Mouse (Mus musculus): ENCODE data around the gene Smim5. TPM values are rescaled to one million over a fixed set of nuclear protein-coding genes. Genes with fewer than 3 reads are reported as not detected.

Smim5 gene
- polyA plus RNA-seq, 1 experiment from 2014 or later, result 82.9 TPM

DNA sequence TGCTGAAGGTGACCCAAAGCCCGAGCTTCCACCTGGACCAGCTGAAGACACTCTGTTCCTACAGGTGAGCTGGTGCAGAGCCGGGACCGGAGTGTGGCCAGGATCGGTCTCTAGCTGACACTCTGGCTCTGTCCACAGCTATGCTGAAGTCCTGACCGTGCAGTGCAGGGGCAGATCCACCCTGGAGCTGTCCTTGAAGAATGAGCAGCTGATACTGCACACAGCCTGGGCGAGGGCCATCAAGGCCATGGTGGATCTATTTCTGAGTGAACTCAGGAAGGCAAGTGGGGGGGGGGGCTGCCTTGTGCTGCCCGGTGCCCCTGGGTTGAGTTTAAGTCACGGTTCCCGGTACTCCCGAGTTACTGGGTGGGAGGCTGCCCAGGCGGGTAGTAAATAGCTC is 13.3 kb upstream of the Smim5 start:
- ATAC-seq (replicated peaks; ENCODE audit: extremely low read depth, insufficient read depth, low FRiP score), result no peak

DNA sequence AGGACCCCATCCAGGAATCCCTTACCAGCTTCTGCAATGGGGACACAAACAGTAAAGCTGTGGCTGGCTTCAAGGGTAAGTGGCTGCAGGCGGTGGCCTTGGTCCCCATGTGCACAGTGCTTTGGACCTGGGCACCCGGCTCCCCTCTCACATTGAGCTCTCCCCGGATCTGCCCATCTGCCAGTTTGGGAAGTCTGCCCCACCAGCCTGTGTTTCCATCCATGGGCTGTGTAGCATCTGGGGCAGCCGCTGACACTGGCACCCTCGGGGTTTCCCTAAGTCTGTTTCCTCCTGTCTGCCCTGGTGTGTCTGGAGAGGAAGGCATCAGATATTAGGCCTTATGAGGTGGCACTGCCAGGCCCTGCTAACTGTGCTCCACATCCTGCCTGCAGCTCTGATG is 11.7 kb upstream of the Smim5 start:
- no peak overlapping the region for H3K9ac ChIP-seq (ENCODE audit: low read length)
- H3K4me1 ChIP-seq (ENCODE audit: control insufficient read depth, insufficient read depth, low read length), result no peaks in the 10 kb centered on the region
- H3K9me3 ChIP-seq (replicated peaks; ENCODE audit: control insufficient read depth, low read length), result no peaks in the 10 kb centered on the region
- H3K27ac ChIP-seq (ENCODE audit: low read length), result no peak overlapping the region
- H3K36me3 ChIP-seq (ENCODE audit: control insufficient read depth, insufficient read depth), result no peaks in the 10 kb centered on the region
- H3K27me3 ChIP-seq (ENCODE audit: control insufficient read depth, insufficient read depth, low read length), result peaks cover 11% of the 10 kb centered on the region
- H3K4me3 ChIP-seq (ENCODE audit: low read length), result no peak overlapping the region
- ATAC-seq (replicated peaks; ENCODE audit: extremely low read depth, insufficient read depth, low FRiP score), result no peak
- WGBS, result 88% methylated on average over 5 of the region's 5 CpGs
- H3K4me2 ChIP-seq (ENCODE audit: low read depth, low read length), result no peak overlapping the region

More for the DNA sequence above, 13.3 kb upstream of the Smim5 start:
- no peaks in the 10 kb centered on the region for H3K9me3 ChIP-seq (replicated peaks; ENCODE audit: control insufficient read depth, low read length)
- WGBS, result 81% methylated on average over 11 of the region's 11 CpGs
- H3K4me3 ChIP-seq (ENCODE audit: low read length), result no peak overlapping the region
- no peak overlapping the region for H3K27ac ChIP-seq (ENCODE audit: low read length)
- peaks cover 13% of the 10 kb centered on the region for H3K27me3 ChIP-seq (ENCODE audit: control insufficient read depth, insufficient read depth, low read length)
- H3K4me1 ChIP-seq (ENCODE audit: control insufficient read depth, insufficient read depth, low read length), result no peaks in the 10 kb centered on the region
- no peak overlapping the region for H3K4me2 ChIP-seq (ENCODE audit: low read depth, low read length)
- H3K36me3 ChIP-seq (ENCODE audit: control insufficient read depth, insufficient read depth), result no peaks in the 10 kb centered on the region
- no peak overlapping the region for H3K9ac ChIP-seq (ENCODE audit: low read length)

DNA sequence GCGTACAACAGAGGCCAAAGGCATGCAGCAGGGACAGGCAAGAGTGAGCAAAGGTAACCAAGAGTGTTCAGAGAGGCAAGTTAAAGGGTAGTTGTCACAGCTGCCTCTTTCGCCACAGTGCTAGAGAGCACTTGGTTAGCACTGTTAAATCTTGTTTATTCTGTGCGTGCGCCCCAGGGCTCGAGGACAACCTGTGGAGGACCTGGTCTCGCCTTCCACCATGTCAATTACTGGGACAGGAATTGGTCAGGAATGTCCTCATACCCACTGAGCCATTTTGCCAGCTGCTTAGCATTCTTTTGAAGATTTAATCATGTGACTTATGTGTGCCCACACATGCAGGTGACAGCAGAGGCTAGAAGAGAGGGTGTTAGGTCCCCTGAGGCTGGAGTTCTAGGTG is 10.6 kb upstream of the Smim5 start:
- H3K9me3 ChIP-seq (replicated peaks; ENCODE audit: control insufficient read depth, low read length), result no peaks in the 10 kb centered on the region
- 77% methylated on average over 6 of the region's 6 CpGs for WGBS
- ATAC-seq (replicated peaks; ENCODE audit: extremely low read depth, insufficient read depth, low FRiP score), result no peak

DNA sequence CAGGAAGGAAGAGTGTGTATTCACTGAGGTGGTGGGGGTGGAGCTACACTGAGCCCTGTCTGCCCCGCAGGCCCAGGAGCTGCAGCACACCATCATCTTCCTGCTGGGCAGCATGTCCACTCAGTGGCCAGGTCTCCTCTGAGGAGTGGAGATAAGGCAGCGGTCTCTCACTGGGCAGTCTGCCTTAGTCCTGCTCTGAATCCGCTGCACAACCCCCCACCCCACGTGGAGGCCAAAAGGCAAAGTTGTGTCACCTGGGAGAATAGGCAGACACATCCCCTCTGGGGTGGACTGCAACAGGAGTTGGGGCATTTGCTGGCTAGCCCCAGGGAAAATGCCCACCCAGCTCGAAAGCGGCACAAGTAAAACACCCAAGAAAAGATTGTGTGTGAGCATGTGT is 7.6 kb upstream of the Smim5 start:
- no peak for ATAC-seq (replicated peaks; ENCODE audit: extremely low read depth, insufficient read depth, low FRiP score)

More for the DNA sequence above, 10.6 kb upstream of the Smim5 start:
- H3K4me2 ChIP-seq (ENCODE audit: low read depth, low read length), result no peak overlapping the region
- no peak overlapping the region for H3K27ac ChIP-seq (ENCODE audit: low read length)
- no peaks in the 10 kb centered on the region for H3K4me1 ChIP-seq (ENCODE audit: control insufficient read depth, insufficient read depth, low read length)
- H3K27me3 ChIP-seq (ENCODE audit: control insufficient read depth, insufficient read depth, low read length), result 0 out of 2 replicates have a peak, but pooled peaks cover 2% of the 10 kb centered on the region
- no peak overlapping the region for H3K4me3 ChIP-seq (ENCODE audit: low read length)
- peaks cover 2% of the 10 kb centered on the region; the same call in 1 of the 2 replicates for H3K36me3 ChIP-seq (ENCODE audit: control insufficient read depth, insufficient read depth)
- H3K9ac ChIP-seq (ENCODE audit: low read length), result no peak overlapping the region

DNA sequence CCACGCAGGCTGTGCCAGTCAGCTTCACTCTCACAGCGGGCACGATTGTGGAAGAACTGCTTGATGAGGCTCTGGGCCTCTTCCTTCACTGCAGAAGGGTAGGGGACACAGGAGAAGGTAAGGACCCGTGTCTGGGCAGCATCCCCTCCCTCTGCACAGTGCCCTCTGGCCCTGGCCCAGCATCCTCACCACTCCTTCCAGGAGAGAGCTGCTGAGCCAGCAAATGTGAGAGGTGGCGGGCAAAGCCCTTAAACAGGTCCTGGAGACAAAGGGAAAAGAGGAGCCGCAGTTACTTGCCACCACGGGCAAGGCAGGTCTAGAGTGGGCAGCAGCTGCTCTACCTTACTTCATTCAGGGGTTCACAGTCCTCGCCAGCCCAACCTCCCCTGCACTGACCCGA is 6.7 kb upstream of the Smim5 start:
- H3K4me3 ChIP-seq (ENCODE audit: low read length), result no peak overlapping the region
- no peaks in the 10 kb centered on the region for H3K4me1 ChIP-seq (ENCODE audit: control insufficient read depth, insufficient read depth, low read length)
- H3K27me3 ChIP-seq (ENCODE audit: control insufficient read depth, insufficient read depth, low read length), result no peaks in the 10 kb centered on the region
- H3K9me3 ChIP-seq (replicated peaks; ENCODE audit: control insufficient read depth, low read length), result no peaks in the 10 kb centered on the region
- no peak overlapping the region for H3K4me2 ChIP-seq (ENCODE audit: low read depth, low read length)
- ATAC-seq (replicated peaks; ENCODE audit: extremely low read depth, insufficient read depth, low FRiP score), result no peak
- 85% methylated on average over 9 of the region's 9 CpGs for WGBS
- peaks cover 9% of the 10 kb centered on the region; the same call in 1 of the 2 replicates for H3K36me3 ChIP-seq (ENCODE audit: control insufficient read depth, insufficient read depth)
- no peak overlapping the region for H3K9ac ChIP-seq (ENCODE audit: low read length)
- no peak overlapping the region for H3K27ac ChIP-seq (ENCODE audit: low read length)

More for the DNA sequence above, 7.6 kb upstream of the Smim5 start:
- 47% methylated on average over 6 of the region's 6 CpGs for WGBS
- no peak overlapping the region for H3K4me2 ChIP-seq (ENCODE audit: low read depth, low read length)
- H3K9ac ChIP-seq (ENCODE audit: low read length), result no peak overlapping the region
- H3K4me3 ChIP-seq (ENCODE audit: low read length), result no peak overlapping the region
- H3K36me3 ChIP-seq (ENCODE audit: control insufficient read depth, insufficient read depth), result peaks cover 9% of the 10 kb centered on the region; the same call in 1 of the 2 replicates
- no peaks in the 10 kb centered on the region for H3K27me3 ChIP-seq (ENCODE audit: control insufficient read depth, insufficient read depth, low read length)
- H3K4me1 ChIP-seq (ENCODE audit: control insufficient read depth, insufficient read depth, low read length), result no peaks in the 10 kb centered on the region
- no peak overlapping the region for H3K27ac ChIP-seq (ENCODE audit: low read length)
- H3K9me3 ChIP-seq (replicated peaks; ENCODE audit: control insufficient read depth, low read length), result no peaks in the 10 kb centered on the region

DNA sequence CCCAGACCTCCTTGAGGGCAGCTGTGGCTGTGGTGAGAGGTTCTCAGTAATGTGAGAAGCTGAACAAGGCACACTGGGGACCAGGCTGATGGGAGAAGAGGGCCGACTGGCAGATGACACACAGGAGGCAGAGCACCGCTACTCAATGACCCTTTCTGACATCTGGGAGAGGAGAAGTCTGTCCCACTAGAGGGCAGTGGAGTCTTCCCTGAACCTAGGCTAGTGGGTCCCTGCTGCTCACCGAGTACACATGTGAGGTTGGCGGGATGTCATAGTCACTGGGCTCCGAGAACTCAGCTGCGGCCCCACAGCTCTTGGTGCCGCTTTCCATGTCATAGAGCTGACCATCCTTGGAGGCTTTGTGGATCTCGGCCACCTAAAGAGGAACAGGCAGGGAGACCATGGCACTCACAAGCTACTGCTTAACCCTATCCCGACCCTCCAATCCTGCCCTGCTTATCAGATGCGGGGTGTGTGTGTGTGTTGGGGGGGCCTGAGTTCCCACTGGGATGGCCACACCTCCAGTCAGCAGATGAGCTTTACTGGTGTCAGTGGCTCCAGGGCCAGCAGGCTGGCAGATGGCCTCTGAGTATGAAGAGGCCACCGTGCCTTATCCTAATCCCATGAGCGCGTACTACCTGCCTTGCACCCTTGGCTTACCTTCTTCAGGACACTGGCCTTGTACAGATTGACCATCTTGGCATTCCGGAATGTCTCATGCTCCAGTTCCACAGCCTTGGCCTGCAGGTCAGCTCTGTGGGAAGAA is 4.8 kb upstream of the Smim5 start:
- no peak overlapping the region for H3K4me3 ChIP-seq (ENCODE audit: low read length)
- no peak overlapping the region for H3K4me2 ChIP-seq (ENCODE audit: low read depth, low read length)
- no peak overlapping the region for H3K9ac ChIP-seq (ENCODE audit: low read length)
- no peaks in the 10 kb centered on the region for H3K27me3 ChIP-seq (ENCODE audit: control insufficient read depth, insufficient read depth, low read length)
- H3K4me1 ChIP-seq (ENCODE audit: control insufficient read depth, insufficient read depth, low read length), result peaks cover 16% of the 10 kb centered on the region
- 60% methylated on average over 14 of the region's 14 CpGs for WGBS
- ATAC-seq (replicated peaks; ENCODE audit: extremely low read depth, insufficient read depth, low FRiP score), result no peak
- H3K9me3 ChIP-seq (replicated peaks; ENCODE audit: control insufficient read depth, low read length), result no peaks in the 10 kb centered on the region
- H3K27ac ChIP-seq (ENCODE audit: low read length), result no peak overlapping the region
- peaks cover 9% of the 10 kb centered on the region; the same call in 1 of the 2 replicates for H3K36me3 ChIP-seq (ENCODE audit: control insufficient read depth, insufficient read depth)

DNA sequence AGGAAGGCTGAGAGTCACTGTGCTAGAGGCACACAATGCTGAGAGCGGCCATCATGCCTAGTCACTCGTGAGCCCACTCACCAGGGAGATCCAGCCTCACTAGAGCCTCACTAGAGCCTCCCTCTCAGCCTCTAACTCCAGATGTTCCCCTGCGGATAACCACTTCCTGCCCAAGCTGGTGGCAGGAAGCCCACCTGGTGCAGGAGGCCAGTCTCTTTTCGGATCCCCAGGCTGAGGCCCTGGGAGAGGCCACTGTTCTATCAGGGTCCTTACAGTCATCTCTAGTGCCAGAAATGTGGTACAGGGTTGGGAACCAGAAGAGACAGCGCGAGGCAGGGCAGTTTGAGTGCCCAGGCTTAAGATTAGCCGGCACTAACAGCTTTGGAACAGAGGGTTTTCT is 1.3 kb upstream of the Smim5 start:
- Histone ChIP-seq H3K36me3 (ENCODE audit: control insufficient read depth, insufficient read depth) (peaks cover 9% of the 10 kb centered on the region; the same call in 1 of the 2 replicates), H3K27me3 (ENCODE audit: control insufficient read depth, insufficient read depth, low read length) (no peaks in the 10 kb centered on the region), H3K4me3 (ENCODE audit: low read length) (no peak overlapping the region), H3K4me1 (ENCODE audit: control insufficient read depth, insufficient read depth, low read length) (peaks cover 40% of the 10 kb centered on the region), H3K27ac (ENCODE audit: low read length) (peak overlapping the region; percentile 98), H3K4me2 (ENCODE audit: low read depth, low read length) (no peak overlapping the region), H3K9ac (ENCODE audit: low read length) (peak overlapping the region; percentile 21; the same call in 1 of the 2 replicates), H3K9me3 (replicated peaks; ENCODE audit: control insufficient read depth, low read length) (no peaks in the 10 kb centered on the region)
- no peak for ATAC-seq (replicated peaks; ENCODE audit: extremely low read depth, insufficient read depth, low FRiP score)
- WGBS, result 71% methylated on average over 7 of the region's 7 CpGs

DNA sequence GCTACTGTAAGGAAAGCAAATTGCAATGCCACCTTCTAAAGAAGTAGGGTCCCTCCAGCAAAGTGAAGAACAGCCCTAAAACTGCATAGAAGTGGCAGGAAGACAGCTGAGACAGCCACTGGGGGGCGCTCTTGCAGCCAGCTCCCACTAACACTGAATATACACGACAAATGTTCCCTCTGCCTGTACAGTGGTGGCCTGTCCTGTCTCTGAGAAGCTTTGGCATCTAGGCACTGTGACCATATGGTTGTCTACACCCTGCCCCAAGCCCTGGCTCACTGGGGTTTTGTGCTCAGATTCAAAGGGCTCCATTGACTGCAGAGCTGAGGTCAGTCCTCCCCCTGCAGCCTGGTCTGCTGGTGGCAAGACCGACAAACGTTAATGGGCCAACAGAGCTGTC is 880 bp upstream of the Smim5 start:
- Histone ChIP-seq H3K27ac (ENCODE audit: low read length) (peak overlapping the region; percentile 98), H3K9me3 (replicated peaks; ENCODE audit: control insufficient read depth, low read length) (no peaks in the 10 kb centered on the region), H3K9ac (ENCODE audit: low read length) (no peak overlapping the region), H3K4me2 (ENCODE audit: low read depth, low read length) (no peak overlapping the region), H3K4me1 (ENCODE audit: control insufficient read depth, insufficient read depth, low read length) (peaks cover 44% of the 10 kb centered on the region), H3K27me3 (ENCODE audit: control insufficient read depth, insufficient read depth, low read length) (no peaks in the 10 kb centered on the region), H3K4me3 (ENCODE audit: low read length) (no peak overlapping the region), H3K36me3 (ENCODE audit: control insufficient read depth, insufficient read depth) (0 out of 2 replicates have a peak, but pooled peaks cover 6% of the 10 kb centered on the region)
- 18% methylated on average over 4 of the region's 4 CpGs for WGBS
- no peak for ATAC-seq (replicated peaks; ENCODE audit: extremely low read depth, insufficient read depth, low FRiP score)

DNA sequence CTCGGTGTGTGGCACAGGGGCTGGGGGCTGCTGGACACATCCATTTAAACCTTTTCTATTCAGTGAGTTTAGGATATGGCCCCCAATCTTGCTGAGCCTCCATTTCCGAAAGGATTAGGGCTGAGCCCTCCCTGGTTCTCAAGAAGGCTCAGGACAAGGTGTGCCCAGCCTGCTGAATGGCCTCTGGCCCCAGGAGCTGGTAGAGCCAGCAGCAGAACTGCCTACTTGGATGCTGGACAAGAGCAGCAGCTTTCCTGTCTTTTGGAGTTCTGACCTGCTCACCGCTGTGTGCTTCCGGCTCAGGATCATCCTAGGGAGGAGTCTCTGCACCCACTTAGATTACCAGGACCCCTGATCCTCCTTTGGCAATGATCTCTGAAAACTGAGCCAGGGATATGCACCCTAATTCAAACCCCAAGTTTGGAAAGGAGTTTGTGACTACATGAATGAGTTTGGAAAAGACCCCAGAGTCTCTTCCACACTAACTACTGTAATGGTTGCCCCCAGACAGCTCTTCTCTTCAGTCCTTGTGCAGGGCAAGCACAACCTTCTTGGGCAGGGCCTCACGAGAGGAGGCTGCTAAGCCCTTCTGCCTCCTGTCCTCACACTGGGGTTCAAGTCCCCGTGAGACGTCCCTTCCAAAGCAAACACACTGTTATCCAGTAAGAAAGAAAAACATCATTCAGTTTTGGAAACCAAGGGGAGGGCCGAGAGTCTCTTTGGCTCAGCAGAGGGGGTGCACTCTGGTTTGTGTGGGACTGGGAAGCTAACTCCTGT is 983 bp downstream of the Smim5 start:
- Histone ChIP-seq H3K4me2 (ENCODE audit: low read depth, low read length) (peak overlapping the region; percentile 67), H3K9me3 (replicated peaks; ENCODE audit: control insufficient read depth, low read length) (no peaks in the 10 kb centered on the region), H3K27me3 (ENCODE audit: control insufficient read depth, insufficient read depth, low read length) (no peaks in the 10 kb centered on the region), H3K4me1 (ENCODE audit: control insufficient read depth, insufficient read depth, low read length) (peaks cover 59% of the 10 kb centered on the region), H3K9ac (ENCODE audit: low read length) (peak overlapping the region; percentile 75), H3K27ac (ENCODE audit: low read length) (peak overlapping the region; percentile 98), H3K4me3 (ENCODE audit: low read length) (peak overlapping the region; percentile 57), H3K36me3 (ENCODE audit: control insufficient read depth, insufficient read depth) (0 out of 2 replicates have a peak, but pooled peaks cover 4% of the 10 kb centered on the region)
- no peak for ATAC-seq (replicated peaks; ENCODE audit: extremely low read depth, insufficient read depth, low FRiP score)
- 53% methylated on average over 8 of the region's 8 CpGs for WGBS

Measured in heart, embryonic 16.5 days (tissue).